Mouse (Mus musculus) hindbrain, embryonic 11.5 days (tissue): ENCODE data around the gene Agpat4. TPM values are rescaled to one million over a fixed set of nuclear protein-coding genes. Genes with fewer than 3 reads are reported as not detected.

Experiments used
- ATAC-seq: fragments of 200-750 bp; cut with Nextera tagmentation; 2 replicates; pipeline ENCODE4 v1.8.0; 2017; ENCODE audit warnings: mild to moderate bottlenecking, moderate TSS enrichment, moderate library complexity; ENCODE audit not compliant: low FRiP score
- DNase-seq: peaks from one replicate; pipeline ENCODE4 v3.0.0-alpha.2; 2015; ENCODE audit warnings: low spot score
- H3K27ac ChIP-seq: fragments of 300-500 bp; sonication (generic); 2 replicates; pipeline ENCODE4 v1.5.1; 2014; ENCODE audit warnings: mild to moderate bottlenecking, low read depth, low read length
- H3K27me3 ChIP-seq: fragments of 300-500 bp; sonication (generic); 2 replicates; pipeline ENCODE4 v1.6.1; 2014; ENCODE audit warnings: mild to moderate bottlenecking, low read length, moderate library complexity, mixed read lengths; ENCODE audit not compliant: control insufficient read depth, insufficient read depth
- H3K36me3 ChIP-seq: fragments of 300-500 bp; sonication (generic); 2 replicates; pipeline ENCODE4 v1.6.1; 2014; ENCODE audit warnings: mild to moderate bottlenecking, low read length, moderate library complexity, mixed read lengths; ENCODE audit not compliant: control insufficient read depth, insufficient read depth
- H3K4me1 ChIP-seq: fragments of 300-500 bp; sonication (generic); replicated peaks from 2 replicates; pipeline ENCODE4 v1.6.1; 2014; ENCODE audit warnings: low read length, mixed read lengths; ENCODE audit not compliant: control insufficient read depth, insufficient read depth
- H3K4me2 ChIP-seq: fragments of 300-500 bp; sonication (generic); replicated peaks from 2 replicates; pipeline ENCODE4 v1.6.1; 2014; ENCODE audit warnings: mild to moderate bottlenecking, low read depth, low read length
- H3K4me3 ChIP-seq: fragments of 300-500 bp; sonication (generic); 2 replicates; pipeline ENCODE4 v1.5.1; 2014; ENCODE audit warnings: low read depth, low read length
- H3K9ac ChIP-seq: fragments of 300-500 bp; sonication (generic); 2 replicates; pipeline ENCODE4 v1.6.1; 2014; ENCODE audit warnings: low read depth, low read length
- H3K9me3 ChIP-seq: fragments of 300-500 bp; sonication (generic); 2 replicates; pipeline ENCODE4 v1.6.1; 2016; ENCODE audit warnings: low read length; ENCODE audit not compliant: control insufficient read depth
- WGBS: fragments of 180-500 bp; shearing (Covaris S2); extraction: QIAGEN DNeasy Blood & Tissue Kit; methylation state at CpG from one replicate; pipeline ENCODE4 v1.1.7; 2014; 5-methylcytosine and 5-hydroxymethylcytosine counted together
- polyA plus RNA-seq: library from polyadenylated mRNA; unstranded; fragments of >200 nt; fragmentation: Nextera tagmentation; extraction: Ambion mirVana; gene quantifications from 2 replicates; pipeline ENCODE4 v1.2.1, GENCODE M21; 2014

Agpat4 gene
- polyA plus RNA-seq, 1 experiment from 2014 or later, result 28.5 TPM

- ATAC-seq, result no peak
- Histone ChIP-seq H3K4me2 (no peak overlapping the region), H3K4me3 (no peak overlapping the region), H3K4me1 (no peaks in the 10 kb centered on the region), H3K27ac (no peak overlapping the region), H3K9ac (no peak overlapping the region), H3K27me3 (no peaks in the 10 kb centered on the region), H3K36me3 (no peaks in the 10 kb centered on the region), H3K9me3 (no peaks in the 10 kb centered on the region)
- DNase-seq, result no peak
Measured at GRCm38 (mm10) chr17:12099415-12099814, 19.1 kb upstream of the Agpat4 start.

- no peak for ATAC-seq
- no peak for DNase-seq
- 94% methylated on average over 10 of the region's 10 CpGs for WGBS
Measured at GRCm38 (mm10) chr17:12102326-12102725, 16.2 kb upstream of the Agpat4 start.

GRCm38 (mm10) chr17:12103781-12104180, 14.7 kb upstream of the Agpat4 start:
- Histone ChIP-seq H3K9ac (no peak overlapping the region), H3K4me3 (no peak overlapping the region), H3K27ac (no peak overlapping the region), H3K36me3 (no peaks in the 10 kb centered on the region), H3K4me2 (no peak overlapping the region), H3K9me3 (no peaks in the 10 kb centered on the region), H3K4me1 (no peaks in the 10 kb centered on the region), H3K27me3 (no peaks in the 10 kb centered on the region)
- DNase-seq, result no peak
- ATAC-seq, result no peak
- 81% methylated on average over 6 of the region's 6 CpGs for WGBS

More at GRCm38 (mm10) chr17:12102326-12102725, 16.2 kb upstream of the Agpat4 start:
- no peak overlapping the region for H3K4me2 ChIP-seq
- H3K9ac ChIP-seq, result no peak overlapping the region
- no peaks in the 10 kb centered on the region for H3K36me3 ChIP-seq
- no peak overlapping the region for H3K4me3 ChIP-seq
- H3K27me3 ChIP-seq, result no peaks in the 10 kb centered on the region
- no peaks in the 10 kb centered on the region for H3K9me3 ChIP-seq
- no peak overlapping the region for H3K27ac ChIP-seq
- H3K4me1 ChIP-seq, result no peaks in the 10 kb centered on the region

GRCm38 (mm10) chr17:12104245-12104644, 14.3 kb upstream of the Agpat4 start:
- ATAC-seq, result no peak
- Histone ChIP-seq H3K27me3 (no peaks in the 10 kb centered on the region), H3K4me1 (no peaks in the 10 kb centered on the region), H3K27ac (no peak overlapping the region), H3K4me2 (no peak overlapping the region), H3K9ac (no peak overlapping the region), H3K9me3 (no peaks in the 10 kb centered on the region), H3K36me3 (no peaks in the 10 kb centered on the region), H3K4me3 (no peak overlapping the region)
- DNase-seq, result no peak
- WGBS, result 90% methylated on average over 7 of the region's 7 CpGs

GRCm38 (mm10) chr17:12104690-12105089, 13.8 kb upstream of the Agpat4 start:
- Histone ChIP-seq H3K9ac (no peak overlapping the region), H3K36me3 (no peaks in the 10 kb centered on the region), H3K9me3 (no peaks in the 10 kb centered on the region), H3K27me3 (no peaks in the 10 kb centered on the region), H3K27ac (no peak overlapping the region), H3K4me2 (no peak overlapping the region), H3K4me3 (no peak overlapping the region), H3K4me1 (no peaks in the 10 kb centered on the region)
- 88% methylated on average over 6 of the region's 6 CpGs for WGBS
- ATAC-seq (no peak), DNase-seq (no peak)

- Histone ChIP-seq H3K9ac (no peak overlapping the region), H3K4me1 (no peaks in the 10 kb centered on the region), H3K27me3 (no peaks in the 10 kb centered on the region), H3K9me3 (no peaks in the 10 kb centered on the region), H3K27ac (no peak overlapping the region), H3K4me3 (no peak overlapping the region), H3K4me2 (no peak overlapping the region), H3K36me3 (no peaks in the 10 kb centered on the region)
- DNase-seq (no peak), ATAC-seq (no peak)
- 49% methylated on average over 4 of the region's 4 CpGs for WGBS
Measured at GRCm38 (mm10) chr17:12106255-12106654, 12.2 kb upstream of the Agpat4 start.

GRCm38 (mm10) chr17:12113626-12114025, 4.9 kb upstream of the Agpat4 start:
- no peaks in the 10 kb centered on the region for H3K27me3 ChIP-seq
- no peak overlapping the region for H3K4me3 ChIP-seq
- no peaks in the 10 kb centered on the region for H3K36me3 ChIP-seq
- no peaks in the 10 kb centered on the region for H3K9me3 ChIP-seq
- H3K4me2 ChIP-seq, result no peak overlapping the region
- 87% methylated on average over 6 of the region's 6 CpGs for WGBS
- no peaks in the 10 kb centered on the region for H3K4me1 ChIP-seq
- ATAC-seq (no peak), DNase-seq (no peak)
- H3K9ac ChIP-seq, result no peak overlapping the region
- H3K27ac ChIP-seq, result no peak overlapping the region

GRCm38 (mm10) chr17:12115086-12115485, 3.4 kb upstream of the Agpat4 start:
- no peak for ATAC-seq
- WGBS, result 68% methylated on average over 2 of the region's 2 CpGs

GRCm38 (mm10) chr17:12118131-12118530, 373 bp upstream of the Agpat4 start:
- WGBS, result 8% methylated on average over 9 of the region's 9 CpGs
- Histone ChIP-seq H3K9ac (peak overlapping the region; percentile 81), H3K36me3 (no peaks in the 10 kb centered on the region), H3K4me1 (no peaks in the 10 kb centered on the region), H3K27ac (no peak overlapping the region), H3K4me2 (peak overlapping the region; percentile 90), H3K4me3 (peak overlapping the region; percentile 68), H3K9me3 (no peaks in the 10 kb centered on the region), H3K27me3 (no peaks in the 10 kb centered on the region)
- ATAC-seq, result no peak
- no peak for DNase-seq

More at GRCm38 (mm10) chr17:12115086-12115485, 3.4 kb upstream of the Agpat4 start:
- Histone ChIP-seq H3K36me3 (no peaks in the 10 kb centered on the region), H3K4me3 (no peak overlapping the region), H3K9me3 (no peaks in the 10 kb centered on the region), H3K27me3 (no peaks in the 10 kb centered on the region), H3K4me2 (no peak overlapping the region), H3K4me1 (no peaks in the 10 kb centered on the region), H3K27ac (no peak overlapping the region), H3K9ac (no peak overlapping the region)
- no peak for DNase-seq
